Mouse (Mus musculus): ENCODE results near the gene Pou2f3. TPM values are rescaled to one million over a fixed set of nuclear protein-coding genes. Genes with fewer than 3 reads are reported as not detected.

Gene Pou2f3
- polyA plus RNA-seq, 1 experiment = not detected

DNA sequence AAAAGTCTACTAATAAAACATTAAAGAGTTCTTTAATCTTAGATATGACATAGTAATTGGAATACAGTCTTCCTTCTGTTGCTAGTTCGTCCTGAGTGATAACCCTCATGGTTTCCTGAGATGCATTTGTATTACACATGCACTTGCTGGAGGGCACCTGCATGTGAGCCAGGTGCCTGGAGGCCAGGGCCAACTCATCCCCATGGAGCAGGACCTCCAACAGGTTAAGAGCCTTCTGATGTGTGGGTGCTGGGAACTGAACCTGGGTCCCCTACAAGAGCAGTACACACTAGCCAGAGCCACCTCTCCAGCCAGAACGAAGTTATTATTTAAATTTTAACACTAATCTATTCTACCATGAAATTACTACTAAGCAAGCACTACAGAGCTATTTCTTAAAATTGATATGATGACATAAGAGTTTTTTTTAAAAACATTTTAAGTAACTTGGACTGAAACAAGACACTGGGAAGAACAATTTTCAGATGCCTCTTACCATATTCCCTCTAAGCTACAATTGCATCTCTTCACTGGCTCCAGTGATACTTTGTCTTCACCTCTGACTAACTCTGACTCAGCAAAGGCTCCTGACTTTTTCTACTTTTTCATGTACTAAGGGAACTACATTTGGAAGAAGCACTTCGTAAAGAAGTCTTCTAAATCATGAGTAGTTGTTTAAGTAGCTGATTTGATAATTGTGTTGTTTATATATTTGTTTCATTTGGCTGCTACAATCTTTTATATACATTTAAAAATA is 112.2 kb downstream of the Pou2f3 start:
- H3K36me3 ChIP-seq (replicated peaks; ENCODE audit: low read length) = no peaks in the 10 kb centered on the region
- H3K9me3 ChIP-seq = peaks cover 6% of the 10 kb centered on the region; the same call in 1 of the 2 replicates
- peaks cover 54% of the 10 kb centered on the region for H3K4me1 ChIP-seq
- peaks cover 23% of the 10 kb centered on the region for H3K27me3 ChIP-seq (replicated peaks)
- H3K4me3 ChIP-seq (replicated peaks) = peak overlapping the region; percentile 3
- TF ChIP-seq FLI1 (IDR thresholded peaks at IDR 0.05; ENCODE audit: low read length) (no peak), GATA1 (IDR thresholded peaks at IDR 0.05; ENCODE audit: borderline replicate concordance, low read length) (no peak)

DNA sequence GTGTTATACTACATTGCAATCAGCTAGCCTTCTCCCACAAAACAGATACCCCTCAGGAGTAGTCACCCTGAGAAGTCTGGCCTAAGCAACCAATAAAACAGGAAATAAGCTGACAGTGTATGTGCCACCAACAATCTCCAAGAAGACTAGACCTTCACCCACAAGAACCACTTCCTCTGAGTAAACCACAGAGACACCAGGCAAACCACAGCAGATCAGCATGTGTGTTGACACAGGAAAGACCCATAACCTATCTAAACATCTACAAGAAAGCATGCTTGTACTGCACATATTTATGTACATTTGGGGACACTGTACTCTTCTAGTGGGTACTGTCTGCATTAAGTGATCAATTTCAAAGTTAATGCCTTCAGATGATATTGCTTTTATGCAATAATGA is 113.8 kb downstream of the Pou2f3 start:
- H3K27me3 ChIP-seq (replicated peaks) = peaks cover 26% of the 10 kb centered on the region
- H3K36me3 ChIP-seq (replicated peaks; ENCODE audit: low read length) = no peaks in the 10 kb centered on the region
- no peak overlapping the region for H3K4me3 ChIP-seq (replicated peaks)
- peaks cover 6% of the 10 kb centered on the region; the same call in 1 of the 2 replicates for H3K9me3 ChIP-seq
- peaks cover 43% of the 10 kb centered on the region for H3K4me1 ChIP-seq
- TF ChIP-seq GATA1 (IDR thresholded peaks at IDR 0.05; ENCODE audit: borderline replicate concordance, low read length) = no peak
- TF ChIP-seq FLI1 (IDR thresholded peaks at IDR 0.05; ENCODE audit: low read length) = no peak

DNA sequence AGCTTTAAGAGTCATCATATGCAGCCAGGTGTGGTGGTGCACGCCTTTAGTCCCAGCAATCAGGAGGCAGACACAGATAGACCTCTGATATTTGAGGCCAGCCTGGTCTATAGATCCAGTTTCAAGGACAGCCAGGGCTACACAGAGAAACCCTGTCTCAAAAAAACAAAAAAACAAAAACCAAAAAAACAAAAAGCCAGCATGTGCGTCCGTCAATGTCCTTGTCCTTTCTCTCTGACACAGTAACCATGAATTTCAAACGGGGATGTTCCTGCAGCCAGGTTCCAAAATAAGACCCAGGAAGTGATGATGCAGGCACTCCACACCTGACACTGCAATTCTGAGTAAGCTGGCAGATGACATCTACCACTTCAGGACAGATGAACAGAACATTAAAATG is 115.3 kb downstream of the Pou2f3 start:
- Histone ChIP-seq H3K36me3 (replicated peaks; ENCODE audit: low read length) (no peaks in the 10 kb centered on the region), H3K4me3 (replicated peaks) (no peak overlapping the region), H3K4me1 (peaks cover 39% of the 10 kb centered on the region), H3K9me3 (peaks cover 6% of the 10 kb centered on the region; the same call in 1 of the 2 replicates), H3K27me3 (replicated peaks) (peaks cover 26% of the 10 kb centered on the region)
- TF ChIP-seq GATA1 (IDR thresholded peaks at IDR 0.05; ENCODE audit: borderline replicate concordance, low read length) (no peak), FLI1 (IDR thresholded peaks at IDR 0.05; ENCODE audit: low read length) (no peak)

DNA sequence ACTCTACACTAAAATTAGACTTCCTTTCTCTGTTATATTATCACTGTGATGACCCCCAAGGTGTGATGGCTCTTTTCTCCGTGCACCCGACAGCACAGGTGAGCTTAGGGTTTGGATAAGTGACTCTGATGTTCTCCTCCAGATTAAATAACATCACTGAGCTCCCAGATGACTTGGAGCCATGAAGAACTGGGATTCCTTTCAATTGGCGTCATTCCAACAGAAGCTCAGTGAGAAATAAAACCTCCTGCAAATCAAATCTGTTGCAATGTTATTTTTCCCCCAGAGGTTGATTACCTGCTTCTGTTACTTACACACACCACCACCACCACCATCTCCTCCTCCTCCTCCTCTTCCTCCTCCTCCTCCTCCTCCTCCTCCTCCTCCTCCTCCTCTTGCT is 116.4 kb downstream of the Pou2f3 start:
- Histone ChIP-seq H3K27me3 (replicated peaks) (peaks cover 28% of the 10 kb centered on the region), H3K4me1 (peaks cover 37% of the 10 kb centered on the region), H3K9me3 (peaks cover 6% of the 10 kb centered on the region; the same call in 1 of the 2 replicates), H3K36me3 (replicated peaks; ENCODE audit: low read length) (no peaks in the 10 kb centered on the region), H3K4me3 (replicated peaks) (no peak overlapping the region)
- TF ChIP-seq FLI1 (IDR thresholded peaks at IDR 0.05; ENCODE audit: low read length) (no peak), GATA1 (IDR thresholded peaks at IDR 0.05; ENCODE audit: borderline replicate concordance, low read length) (no peak)

DNA sequence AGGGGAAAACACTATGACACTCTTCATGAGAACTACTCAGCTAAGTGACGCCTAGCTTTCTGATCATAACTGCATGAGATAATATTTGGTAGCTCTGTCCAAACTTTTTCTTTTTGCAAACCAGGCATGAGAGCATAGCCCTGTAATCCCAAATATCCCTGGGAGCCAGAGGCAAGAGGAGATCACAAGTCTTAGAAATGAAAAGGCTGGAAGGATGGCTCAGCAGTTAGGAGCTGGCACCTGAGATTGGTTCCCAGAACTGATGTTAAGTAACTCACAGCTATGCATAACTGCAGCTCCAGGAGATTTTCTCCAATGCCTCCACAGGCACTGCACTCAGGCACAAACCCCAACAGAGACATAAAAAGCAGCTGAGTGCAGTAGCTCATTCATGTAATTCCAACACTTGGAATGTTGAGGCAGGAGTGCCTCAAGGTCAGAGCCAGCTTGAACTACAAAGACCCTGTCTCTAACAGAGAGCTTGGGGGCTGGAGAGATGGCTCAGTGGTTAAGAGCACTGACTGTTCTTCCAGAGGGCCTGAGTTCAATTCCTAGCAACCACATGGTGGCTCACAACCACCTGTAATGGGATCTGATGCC is 124.4 kb downstream of the Pou2f3 start:
- Histone ChIP-seq H3K4me3 (replicated peaks) (no peak overlapping the region), H3K4me1 (no peaks in the 10 kb centered on the region; the same call in 1 of the 2 replicates), H3K27me3 (replicated peaks) (peaks cover 15% of the 10 kb centered on the region), H3K36me3 (replicated peaks; ENCODE audit: low read length) (no peaks in the 10 kb centered on the region), H3K9me3 (no peaks in the 10 kb centered on the region)
- TF ChIP-seq GATA1 (IDR thresholded peaks at IDR 0.05; ENCODE audit: borderline replicate concordance, low read length) (no peak), FLI1 (IDR thresholded peaks at IDR 0.05; ENCODE audit: low read length) (no peak)

DNA sequence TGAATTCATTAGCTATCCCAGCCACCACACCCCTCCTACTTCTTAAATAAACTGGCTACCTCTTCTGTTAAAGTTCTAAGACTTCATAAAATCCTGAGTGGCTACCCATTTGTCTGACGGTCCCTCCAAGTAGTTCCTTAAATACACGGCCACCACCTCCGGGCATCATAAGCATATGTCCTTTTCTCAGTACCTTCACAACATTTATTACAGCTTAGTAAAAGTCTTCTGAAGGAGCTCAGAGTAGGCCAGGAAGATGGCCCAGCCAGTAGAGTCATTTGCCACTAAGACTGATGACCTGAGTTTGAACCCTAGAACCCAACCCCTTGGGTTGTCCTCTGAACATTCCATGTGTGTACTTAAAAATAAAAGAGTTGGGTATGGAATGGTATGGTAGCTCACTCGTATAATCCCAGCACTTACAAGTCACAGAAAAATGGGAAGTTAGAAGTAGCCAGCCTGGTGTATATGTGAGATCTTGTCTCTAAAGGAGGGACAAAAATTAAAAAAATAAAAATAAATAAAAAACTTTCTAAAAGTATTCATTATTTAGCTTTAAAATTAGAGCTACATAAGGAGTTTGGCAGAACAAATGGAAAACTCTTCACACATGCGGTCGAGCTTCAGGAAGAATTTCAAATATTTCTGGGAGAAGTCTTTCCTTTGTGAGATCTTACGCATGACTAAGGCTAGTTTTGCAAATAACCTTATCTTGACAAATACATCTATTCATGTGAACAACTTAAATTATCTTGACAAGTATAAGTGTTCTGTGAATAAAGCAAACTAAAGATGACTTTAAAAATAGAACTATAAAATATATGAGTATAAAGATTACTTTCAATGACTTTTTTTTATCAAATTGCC is 125.4 kb downstream of the Pou2f3 start:
- no peaks in the 10 kb centered on the region; the same call in 1 of the 2 replicates for H3K4me1 ChIP-seq
- TF ChIP-seq GATA1 (IDR thresholded peaks at IDR 0.05; ENCODE audit: borderline replicate concordance, low read length) (no peak), FLI1 (IDR thresholded peaks at IDR 0.05; ENCODE audit: low read length) (no peak)
- no peaks in the 10 kb centered on the region for H3K36me3 ChIP-seq (replicated peaks; ENCODE audit: low read length)
- H3K9me3 ChIP-seq = no peaks in the 10 kb centered on the region
- no peak overlapping the region for H3K4me3 ChIP-seq (replicated peaks)
- peaks cover 18% of the 10 kb centered on the region for H3K27me3 ChIP-seq (replicated peaks)

DNA sequence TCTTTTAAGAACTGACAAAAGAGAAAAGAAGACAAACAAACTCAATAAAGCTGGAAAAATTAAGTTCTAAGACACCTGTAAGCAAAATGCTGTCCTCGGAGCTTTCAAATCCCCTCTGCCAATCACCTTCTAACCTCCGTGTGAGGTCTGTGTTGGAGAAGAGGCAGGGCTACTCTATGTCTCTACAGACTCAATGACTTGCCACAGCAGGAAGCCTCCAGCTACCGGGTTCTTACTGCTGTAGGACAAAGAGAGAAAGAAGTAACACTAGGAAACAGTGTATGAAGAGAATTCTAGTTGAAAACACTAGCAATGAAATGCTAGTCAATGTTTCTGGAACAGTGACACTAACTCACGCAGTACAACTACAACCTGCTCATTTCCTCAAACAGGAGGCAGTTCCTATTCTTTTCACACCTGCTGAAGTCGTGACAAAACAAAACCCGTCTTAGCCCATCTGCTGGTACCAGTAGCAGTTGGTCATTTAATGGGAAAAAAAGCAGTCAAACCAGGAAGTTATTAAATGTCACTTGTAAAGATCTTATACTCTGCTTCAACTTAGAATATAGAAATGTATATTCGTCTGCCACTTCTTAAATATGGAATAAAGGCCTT is 126.6 kb downstream of the Pou2f3 start:
- Histone ChIP-seq H3K4me1 (no peaks in the 10 kb centered on the region; the same call in 1 of the 2 replicates), H3K4me3 (replicated peaks) (no peak overlapping the region), H3K36me3 (replicated peaks; ENCODE audit: low read length) (no peaks in the 10 kb centered on the region), H3K9me3 (no peaks in the 10 kb centered on the region), H3K27me3 (replicated peaks) (peaks cover 16% of the 10 kb centered on the region)
- TF ChIP-seq GATA1 (IDR thresholded peaks at IDR 0.05; ENCODE audit: borderline replicate concordance, low read length) (no peak), FLI1 (IDR thresholded peaks at IDR 0.05; ENCODE audit: low read length) (no peak)

DNA sequence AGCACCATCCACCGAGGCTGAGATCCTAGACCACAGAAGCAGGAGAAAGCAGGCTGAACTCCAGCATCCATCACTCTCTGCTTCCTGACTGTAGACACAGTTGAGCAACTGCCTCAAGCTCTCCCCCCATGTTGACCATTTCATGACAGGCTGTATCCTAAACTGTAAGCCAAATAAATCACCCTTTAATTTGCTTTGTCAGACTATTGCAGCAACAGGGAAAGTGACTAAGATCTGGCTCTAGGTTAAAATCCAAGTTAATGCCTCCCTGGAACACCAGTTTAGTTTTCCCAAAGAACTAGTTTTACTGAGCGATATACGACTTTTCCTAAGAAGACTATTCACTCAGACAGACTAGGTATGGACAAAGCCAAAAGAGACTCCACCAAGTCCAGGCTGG is 131.5 kb downstream of the Pou2f3 start:
- Histone ChIP-seq H3K4me1 (peaks cover 14% of the 10 kb centered on the region; the same call in 1 of the 2 replicates), H3K27me3 (replicated peaks) (peaks cover 9% of the 10 kb centered on the region), H3K4me3 (replicated peaks) (no peak overlapping the region), H3K36me3 (replicated peaks; ENCODE audit: low read length) (no peaks in the 10 kb centered on the region), H3K9me3 (no peaks in the 10 kb centered on the region)
- no peak for TF ChIP-seq GATA1 (IDR thresholded peaks at IDR 0.05; ENCODE audit: borderline replicate concordance, low read length)

DNA sequence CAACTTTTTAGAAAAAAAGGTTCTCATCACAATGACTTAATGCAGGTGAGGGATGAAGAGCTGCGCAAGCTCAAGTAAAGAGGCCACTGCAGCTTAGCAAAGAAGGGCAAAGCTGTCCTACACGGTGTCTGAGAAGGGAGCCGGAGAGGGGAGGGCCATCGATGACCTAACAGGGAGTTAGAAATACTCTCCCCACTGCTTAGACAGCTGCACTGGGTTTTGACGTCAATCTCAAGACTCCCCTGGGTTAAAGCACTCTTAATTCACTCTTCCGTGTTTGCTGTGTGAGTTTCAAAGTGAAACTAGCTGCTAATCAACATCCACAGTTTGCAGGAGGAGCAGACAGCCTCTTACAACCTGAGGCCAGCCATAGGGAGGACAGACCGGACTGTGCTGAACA is 134.0 kb downstream of the Pou2f3 start:
- TF ChIP-seq FLI1 (IDR thresholded peaks at IDR 0.05; ENCODE audit: low read length) (no peak), GATA1 (IDR thresholded peaks at IDR 0.05; ENCODE audit: borderline replicate concordance, low read length) (no peak)
- Histone ChIP-seq H3K27me3 (replicated peaks) (peaks cover 10% of the 10 kb centered on the region), H3K4me1 (peaks cover 18% of the 10 kb centered on the region; the same call in 1 of the 2 replicates), H3K36me3 (replicated peaks; ENCODE audit: low read length) (no peaks in the 10 kb centered on the region), H3K9me3 (no peaks in the 10 kb centered on the region), H3K4me3 (replicated peaks) (no peak overlapping the region)

All from megakaryocyte, embryonic 14.5 days (primary cell).